Mouse (Mus musculus) erythroid progenitor cell, adult 5-6 weeks (primary cell): ENCODE data around the gene Sptbn4. TPM values are rescaled to one million over a fixed set of nuclear protein-coding genes. Genes with fewer than 3 reads are reported as not detected.

ENCODE experiments used
- ATAC-seq: replicated peaks from 2 replicates; pipeline ENCODE4 v1.8.0; 2016; ENCODE audit warnings: moderate number of reproducible peaks, mild to moderate bottlenecking, moderate TSS enrichment, inconsistent platforms; ENCODE audit not compliant: poor library complexity, low FRiP score, severe bottlenecking
- total RNA-seq, 2 experiments: library from RNA; stranded (forward) in 1 of 2; stranded (reverse) in 1 of 2; fragments of 150-400 nt in 1 of 2; fragments of 186-747, 209-891 nt in 1 of 2; gene quantifications; 2 replicates each; pipeline versions ENCODE4 v1.2.3 to v1.2.4; 2015 to 2017; ENCODE audit warnings: low replicate concordance in 2 of 2

The Sptbn4 gene
- total RNA-seq, 2 experiments from 2014 or later, result 0.08 TPM; not detected in 1

DNA sequence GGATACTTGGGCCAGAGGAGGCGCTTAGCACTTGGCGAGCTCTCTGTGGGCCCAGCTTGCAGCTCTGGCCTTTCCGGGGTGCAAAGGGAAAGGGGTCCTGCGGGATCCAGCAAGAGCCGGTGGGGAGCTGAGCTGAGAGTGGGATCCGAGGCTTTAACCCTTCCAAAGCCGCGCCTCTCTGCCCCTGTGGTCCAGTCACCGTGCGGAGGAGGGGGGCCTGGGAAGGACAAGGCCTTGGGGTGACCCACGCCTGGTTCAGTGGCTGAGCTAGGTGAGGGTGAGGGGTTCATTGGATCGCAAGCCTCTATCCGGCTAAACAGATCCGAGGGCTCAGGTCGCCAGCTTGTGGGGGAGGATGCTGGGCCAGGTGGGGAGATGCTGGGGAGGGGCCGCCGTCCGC, 1.4 kb downstream of the Sptbn4 start:
- no peak for ATAC-seq

- ATAC-seq, result no peak
Observed at GRCm38 (mm10) chr7:27440014-27440413, 7.5 kb downstream of the Sptbn4 start.

DNA sequence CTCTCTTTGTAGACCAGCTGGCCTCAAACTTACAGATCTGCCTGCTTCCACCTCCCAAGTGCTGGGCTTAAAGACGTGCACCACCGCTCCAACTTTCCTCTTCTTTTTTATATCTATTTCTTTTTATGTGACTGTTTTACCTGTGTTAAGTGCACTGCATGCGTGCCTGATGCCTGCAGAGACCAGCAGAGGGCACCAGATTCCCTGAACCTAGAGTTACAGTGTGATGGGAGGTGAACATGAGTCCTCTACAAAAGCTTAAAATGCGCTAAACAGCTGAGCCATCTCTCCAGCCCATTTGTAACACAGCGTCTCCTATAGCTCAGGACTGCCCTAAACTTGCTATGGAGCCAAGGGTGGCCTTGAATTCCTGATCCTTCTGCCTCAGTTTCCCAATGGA, 9.9 kb downstream of the Sptbn4 start:
- peak; percentile 84 for ATAC-seq

- ATAC-seq, result no peak
Observed at GRCm38 (mm10) chr7:27433794-27434193, 13.7 kb downstream of the Sptbn4 start.

DNA sequence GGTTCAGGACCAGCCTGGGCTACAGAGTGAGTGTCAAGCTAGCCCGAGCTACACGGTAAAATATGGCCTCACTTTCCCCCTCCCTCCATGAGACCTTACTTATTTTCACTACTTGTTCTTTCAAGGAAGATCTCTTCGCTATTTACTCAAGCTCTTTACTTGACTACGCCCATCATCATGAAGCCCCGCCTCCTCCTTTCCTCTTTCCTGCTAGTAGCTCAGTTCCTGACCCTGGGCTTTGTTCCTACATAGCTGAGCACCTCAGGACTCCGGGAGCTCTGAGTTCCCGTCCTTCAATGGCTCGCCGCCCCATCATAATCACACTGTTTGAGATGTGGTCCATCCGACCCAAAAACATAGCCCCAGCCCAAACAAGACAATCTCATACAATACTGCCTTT, 14.1 kb downstream of the Sptbn4 start:
- no peak for ATAC-seq

- no peak for ATAC-seq
Observed at GRCm38 (mm10) chr7:27429135-27429534, 18.4 kb downstream of the Sptbn4 start.

DNA sequence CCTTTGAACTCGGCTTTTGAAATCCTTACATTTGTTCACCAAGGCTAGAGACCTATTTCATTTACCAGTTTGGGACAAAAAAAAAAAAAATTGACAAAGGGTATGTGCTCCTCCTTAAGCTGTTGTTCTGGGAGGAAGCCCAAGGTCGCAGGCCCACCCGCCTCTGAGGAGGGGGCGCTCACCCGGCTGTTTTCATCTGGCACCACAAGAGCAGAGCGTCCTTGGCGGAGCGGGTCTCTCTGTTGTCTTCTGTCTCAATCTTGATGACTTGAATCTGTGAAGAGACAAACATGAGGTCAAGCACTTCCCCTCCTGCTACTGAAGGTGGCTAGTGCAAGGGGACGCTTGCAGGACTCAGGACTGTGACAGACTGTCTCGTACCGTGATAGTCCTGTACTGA, 19.5 kb downstream of the Sptbn4 start:
- no peak for ATAC-seq

GRCm38 (mm10) chr7:27427387-27427786, 20.1 kb downstream of the Sptbn4 start:
- ATAC-seq, result no peak

DNA sequence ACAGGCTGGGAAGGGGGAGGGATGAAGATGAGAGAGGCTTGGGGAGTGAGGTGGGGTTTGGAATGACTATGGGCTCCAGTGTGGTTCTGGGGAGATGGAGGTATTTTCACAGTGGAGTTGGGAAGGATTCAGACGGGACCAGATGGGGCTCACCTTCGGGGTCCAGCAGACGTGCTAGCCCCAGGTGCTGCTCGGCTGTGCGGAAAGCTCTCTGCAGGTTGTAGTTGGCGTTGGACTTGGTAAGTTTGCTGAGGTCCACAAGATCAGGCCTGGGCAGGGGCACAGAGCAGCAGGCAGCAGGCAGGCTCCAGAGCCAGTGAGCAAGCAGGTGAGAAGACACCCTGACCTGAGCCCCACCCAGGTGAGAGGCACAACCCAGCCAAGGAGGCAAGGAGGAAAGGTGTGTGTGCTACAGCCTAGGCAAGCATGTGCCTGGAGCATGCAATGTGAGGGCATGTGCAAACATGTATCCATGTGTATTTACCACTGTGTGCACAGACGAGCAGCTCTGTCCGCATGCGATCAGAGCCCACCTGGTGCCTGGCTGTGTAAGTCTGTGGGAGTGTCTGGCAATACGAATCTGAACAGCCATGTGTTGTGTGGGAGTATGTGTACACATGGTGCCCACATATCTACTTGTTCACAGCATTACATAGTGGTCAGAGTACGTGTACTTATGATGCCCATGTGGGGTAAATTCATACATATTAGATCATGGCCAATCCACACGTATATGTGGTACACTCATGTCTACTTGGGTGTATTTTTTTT, 23.7 kb downstream of the Sptbn4 start:
- no peak for ATAC-seq

DNA sequence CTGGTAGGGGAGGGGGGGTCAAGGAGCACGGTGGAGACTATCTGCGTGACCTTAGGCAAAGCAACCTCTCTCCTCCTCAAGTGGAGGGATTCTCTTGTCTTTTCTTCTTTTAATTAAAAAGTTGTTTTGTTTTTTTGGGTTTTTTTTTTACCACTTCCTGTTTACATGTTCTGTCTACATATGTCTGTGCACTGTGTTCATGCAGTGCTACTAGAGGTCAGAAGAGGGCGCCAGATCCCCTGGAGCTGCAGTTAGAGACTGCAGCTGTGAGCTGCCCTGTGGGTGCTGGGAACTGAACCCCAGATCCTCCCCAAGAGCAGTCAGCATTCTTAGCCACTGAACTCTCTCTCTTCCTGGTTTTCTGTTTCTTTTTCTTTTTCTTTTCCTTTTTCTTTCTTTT, 28.4 kb downstream of the Sptbn4 start:
- ATAC-seq, result no peak

DNA sequence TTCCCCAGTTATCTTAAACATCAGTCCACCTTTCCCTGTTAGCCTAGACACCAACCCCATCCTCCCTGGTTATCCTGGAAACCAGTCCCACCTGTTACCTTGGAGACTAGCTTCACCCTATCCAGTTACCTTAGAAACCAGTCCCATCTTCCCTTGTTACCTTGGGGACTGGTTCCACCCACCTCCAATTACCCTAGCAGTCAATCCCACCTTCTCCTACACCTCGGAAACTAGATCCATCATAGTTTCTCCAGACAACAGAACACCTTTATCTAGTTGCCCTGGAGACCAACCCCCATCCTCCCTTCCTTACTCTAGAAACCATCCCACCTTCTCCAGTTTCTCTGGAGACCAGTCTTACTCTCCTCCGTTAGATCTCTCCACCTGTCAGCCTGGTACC, 30.3 kb downstream of the Sptbn4 start:
- no peak for ATAC-seq

GRCm38 (mm10) chr7:27408379-27409176, 38.9 kb downstream of the Sptbn4 start:
- peak; percentile 55; the same call in 1 of the 2 replicates for ATAC-seq

DNA sequence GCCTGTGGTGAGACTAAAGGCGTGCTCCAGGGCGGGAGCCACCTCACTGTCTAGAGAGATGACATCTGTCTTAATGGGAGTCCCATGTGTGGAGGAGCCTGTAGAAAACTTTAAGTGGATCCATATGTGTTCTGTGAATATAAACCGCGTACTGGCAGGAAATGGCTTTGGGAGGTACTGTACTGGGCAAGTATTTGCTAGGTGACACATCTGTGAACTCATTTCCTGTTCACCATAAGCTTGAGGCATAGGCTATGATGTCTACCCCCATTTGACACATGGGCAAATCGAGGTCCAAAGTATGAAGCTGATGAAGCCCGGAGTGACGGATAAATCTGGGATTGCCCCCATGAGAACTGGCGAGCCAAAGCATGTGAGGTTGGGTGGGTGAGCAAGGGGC, 39.7 kb downstream of the Sptbn4 start:
- ATAC-seq, result no peak

GRCm38 (mm10) chr7:27406481-27406880, 41.0 kb downstream of the Sptbn4 start:
- no peak for ATAC-seq

GRCm38 (mm10) chr7:27404203-27404942, 43.1 kb downstream of the Sptbn4 start:
- no peak for ATAC-seq

DNA sequence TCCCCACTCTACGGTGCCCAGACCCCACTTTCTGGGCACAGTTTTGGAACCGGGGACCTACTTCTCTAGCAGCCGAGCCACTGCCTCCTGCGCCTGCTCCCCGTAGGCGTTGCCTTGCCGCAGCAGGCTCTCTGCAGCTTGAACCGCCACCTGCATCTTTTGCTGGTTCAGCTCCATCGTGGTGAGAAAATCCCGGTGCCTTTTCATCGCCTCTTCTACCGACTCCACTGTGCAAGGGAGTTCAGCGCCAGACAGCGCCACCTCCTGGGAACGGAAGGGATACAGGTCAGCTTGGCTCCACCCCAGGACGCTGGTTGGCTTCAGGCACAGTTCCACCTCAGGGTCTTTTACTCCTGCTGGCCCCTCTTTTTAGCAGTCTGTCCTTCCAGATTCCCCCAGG, 44.8 kb downstream of the Sptbn4 start:
- peak; percentile 53; the same call in 1 of the 2 replicates for ATAC-seq

DNA sequence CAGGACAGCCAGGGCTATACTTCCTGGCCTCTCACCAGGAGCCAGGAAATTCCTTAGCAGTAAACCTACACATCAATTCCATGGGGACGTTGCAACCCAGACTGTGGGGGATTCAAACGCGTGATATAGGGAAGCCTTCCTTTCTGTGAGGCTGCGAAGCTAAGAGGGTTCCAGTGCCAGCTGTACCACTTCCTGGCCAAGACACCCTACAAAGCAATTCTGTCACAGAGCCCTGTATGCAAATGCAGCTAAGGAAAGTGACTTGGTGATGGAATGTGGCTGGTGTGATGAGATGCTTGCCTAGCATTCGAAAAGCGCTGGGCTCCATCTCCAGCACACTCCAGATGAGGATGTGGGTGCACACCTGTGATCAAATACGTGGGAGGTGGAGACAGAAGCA, 46.9 kb downstream of the Sptbn4 start:
- no peak for ATAC-seq

- peak; percentile 62 for ATAC-seq
Observed at GRCm38 (mm10) chr7:27397048-27397949, 50.2 kb downstream of the Sptbn4 start.

DNA sequence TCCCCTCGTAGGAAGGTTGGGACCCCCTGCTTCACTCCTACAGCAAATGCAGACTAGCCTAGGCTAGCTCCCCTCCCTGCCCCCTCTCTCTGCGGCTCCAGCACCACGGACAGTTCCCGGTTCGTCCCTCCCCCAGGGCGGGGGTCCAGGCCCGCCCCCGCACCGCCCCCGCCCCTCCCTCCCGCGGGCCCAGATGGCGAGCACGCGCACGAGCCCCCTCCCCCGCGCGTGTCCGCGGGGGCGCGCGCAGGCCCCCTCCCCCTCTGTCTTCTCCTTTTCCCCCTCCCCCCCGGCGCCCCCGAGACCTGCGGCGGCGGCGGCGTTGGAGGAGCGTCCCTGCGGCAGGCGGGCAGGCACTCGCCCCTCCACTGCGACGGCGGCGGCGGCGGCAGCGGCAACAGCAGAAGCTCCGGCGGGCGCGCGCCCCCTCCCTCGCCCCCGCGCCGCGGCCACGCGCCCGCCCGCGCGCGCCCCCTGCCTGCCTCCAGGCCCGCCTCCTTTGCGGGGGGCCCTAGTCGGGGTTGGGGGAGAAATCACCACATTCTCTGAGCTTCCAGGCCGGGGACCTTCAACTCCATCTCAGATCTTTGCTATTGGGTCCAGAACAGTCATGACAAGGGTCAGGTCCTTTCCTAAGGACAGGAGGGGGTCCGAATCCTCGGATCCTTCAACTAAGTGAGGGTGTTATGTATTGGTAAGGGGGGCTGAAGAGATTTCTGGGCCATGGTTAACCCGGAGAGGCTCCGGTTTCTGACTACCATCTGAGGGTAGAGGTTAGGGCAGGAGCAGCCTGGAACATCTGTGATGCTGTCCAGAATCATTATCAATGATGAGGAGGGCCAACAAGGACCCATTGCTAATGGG, 51.1 kb downstream of the Sptbn4 start:
- ATAC-seq, result no peak
